Mouse (Mus musculus) megakaryocyte, embryonic 14.5 days (primary cell): ENCODE results near the gene Wdr35.

Source experiments
- FLI1 ChIP-seq: IDR thresholded peaks from 2 replicates; pipeline ENCODE4 v1.6.1; 2012; ENCODE audit warnings: low read length, inconsistent platforms, mixed read lengths
- GATA1 ChIP-seq: IDR thresholded peaks from 3 replicates; pipeline ENCODE4 v1.6.1; 2012; ENCODE audit warnings: mixed read lengths, low read length, inconsistent platforms, borderline replicate concordance

- TF ChIP-seq GATA1 = no peak
- no peak for TF ChIP-seq FLI1
Observed at GRCm38 (mm10) chr12:9036409-9036808, 62.7 kb downstream of the Wdr35 start.
